Mouse (Mus musculus) CH12.LX (cell line): ENCODE data around the gene Hist2h2aa2. TPM values are rescaled to one million over a fixed set of nuclear protein-coding genes. Genes with fewer than 3 reads are reported as not detected.
"Not testable (repeated sequence)": the region's sequence is repeated elsewhere in the genome, so short reads cannot be mapped to it uniquely, and the experiment has no call there.

Experiments
- DNase-seq: peaks from one replicate; pipeline ENCODE4 v3.0.0-alpha.2; 2013; ENCODE audit errors: extremely low read depth
- H3K27ac ChIP-seq: 2 replicates; pipeline ENCODE4 v1.5.1; 2012; ENCODE audit warnings: low read depth, mild to moderate bottlenecking, control low read depth, moderate library complexity; ENCODE audit not compliant: insufficient read depth
- H3K27me3 ChIP-seq: replicated peaks from 2 replicates; pipeline ENCODE3; 2012; ENCODE audit warnings: inconsistent platforms
- H3K36me3 ChIP-seq, 2 experiments: replicated peaks in 1 of 2; 2 replicates each; pipeline versions ENCODE3 to v1.6.1; 2012; ENCODE audit warnings: inconsistent platforms in 1 of 2, low read length in 1 of 2, mild to moderate bottlenecking in 1 of 2, mixed read lengths in 1 of 2, moderate library complexity in 1 of 2; ENCODE audit not compliant: control insufficient read depth in 1 of 2, insufficient read depth in 1 of 2
- H3K4me1 ChIP-seq, 2 experiments: 2 replicates each; pipeline ENCODE4 v1.6.1; 2012; ENCODE audit warnings: inconsistent platforms in 1 of 2, moderate library complexity in 1 of 2; ENCODE audit not compliant: insufficient read depth in 2 of 2, control insufficient read depth in 1 of 2
- H3K4me2 ChIP-seq: 2 replicates; pipeline ENCODE4 v1.6.1; 2012; ENCODE audit warnings: low read depth, mild to moderate bottlenecking, control low read depth; ENCODE audit not compliant: poor library complexity, insufficient read depth, severe bottlenecking
- H3K4me3 ChIP-seq, 3 experiments: fragments of 150-350 bp in 1 of 3; sonication (generic) in 1 of 3; replicated peaks in 1 of 3; 2 replicates each; pipeline versions ENCODE3 to v1.5.1; 2011 to 2012; ENCODE audit warnings: low read depth in 2 of 3, low read length in 2 of 3, mild to moderate bottlenecking in 2 of 3, moderate library complexity in 2 of 3, control low read depth in 1 of 3, improper control_type of control experiment in 1 of 3, inconsistent platforms in 1 of 3, mixed read lengths in 1 of 3; ENCODE audit not compliant: poor library complexity in 1 of 3
- H3K79me2 ChIP-seq: replicated peaks from 2 replicates; pipeline ENCODE4 v1.6.1; 2012; ENCODE audit warnings: mild to moderate bottlenecking, moderate library complexity; ENCODE audit not compliant: control insufficient read depth, poor library complexity, insufficient read depth, severe bottlenecking; ENCODE audit errors: extremely low read depth
- H3K9ac ChIP-seq: 2 replicates; pipeline ENCODE4 v1.6.1; 2012; ENCODE audit warnings: low read depth, mild to moderate bottlenecking, control low read depth, moderate library complexity; ENCODE audit not compliant: insufficient read depth
- H3K9me3 ChIP-seq: replicated peaks from 2 replicates; pipeline ENCODE3; 2012; ENCODE audit warnings: low read length, inconsistent platforms, mixed read lengths
- CHD2 ChIP-seq: IDR thresholded peaks from 2 replicates; pipeline ENCODE4 v1.6.1; 2011; ENCODE audit warnings: low read length, improper control_type of control experiment
- CTCF ChIP-seq, 2 experiments: IDR thresholded peaks in 1 of 2; conservative IDR thresholded peaks in 1 of 2; 2 replicates each; pipeline ENCODE4 v1.5.1; 2011 to 2012; ENCODE audit warnings: low read depth in 2 of 2, low read length in 2 of 2, improper control_type of control experiment in 1 of 2, inconsistent platforms in 1 of 2, mild to moderate bottlenecking in 1 of 2, moderate library complexity in 1 of 2
- ELF1 ChIP-seq: IDR thresholded peaks from 2 replicates; pipeline ENCODE4 v1.6.1; 2014; ENCODE audit warnings: low read depth, mild to moderate bottlenecking, inconsistent platforms, low read length, improper control_type of control experiment
- KAT2A ChIP-seq: IDR thresholded peaks from 2 replicates; pipeline ENCODE4 v1.6.1; 2012; ENCODE audit warnings: low read length, improper control_type of control experiment, inconsistent platforms; ENCODE audit not compliant: insufficient replicate concordance
- MAFK ChIP-seq: IDR thresholded peaks from 2 replicates; pipeline ENCODE4 v1.6.1; 2011; ENCODE audit warnings: low read length, improper control_type of control experiment; ENCODE audit not compliant: insufficient replicate concordance
- MYC ChIP-seq: IDR thresholded peaks from 2 replicates; pipeline ENCODE4 v1.6.1; 2011; ENCODE audit warnings: low read depth, mild to moderate bottlenecking, improper control_type of control experiment, low read length
- NELFE ChIP-seq: IDR thresholded peaks from 2 replicates; pipeline ENCODE4 v1.6.1; 2011; ENCODE audit warnings: low read depth, low read length, improper control_type of control experiment
- POLR2A ChIP-seq: IDR thresholded peaks from 2 replicates; pipeline ENCODE4 v1.6.1; 2011; ENCODE audit warnings: low read depth, mild to moderate bottlenecking, improper control_type of control experiment, low read length
- RCOR1 ChIP-seq: conservative IDR thresholded peaks from 2 replicates; pipeline ENCODE4 v1.6.1; 2012; ENCODE audit warnings: low read depth, mild to moderate bottlenecking, inconsistent platforms, low read length, improper control_type of control experiment
- TCF12 ChIP-seq: IDR thresholded peaks from 2 replicates; pipeline ENCODE4 v1.6.1; 2014; ENCODE audit warnings: low read depth, mild to moderate bottlenecking, inconsistent platforms, low read length, improper control_type of control experiment
- UBTF ChIP-seq: IDR thresholded peaks from 2 replicates; pipeline ENCODE4 v1.6.1; 2012; ENCODE audit warnings: low read depth, mild to moderate bottlenecking, inconsistent platforms, low read length, improper control_type of control experiment, moderate library complexity
- USF1 ChIP-seq: IDR thresholded peaks from 2 replicates; pipeline ENCODE4 v1.6.1; 2014; ENCODE audit warnings: low read depth, mild to moderate bottlenecking, inconsistent platforms, low read length, improper control_type of control experiment
- ZC3H11A ChIP-seq: IDR thresholded peaks from 2 replicates; pipeline ENCODE4 v1.6.1; 2012; ENCODE audit warnings: low read depth, mild to moderate bottlenecking, inconsistent platforms, low read length, improper control_type of control experiment
- ZMIZ1 ChIP-seq: IDR thresholded peaks from 2 replicates; pipeline ENCODE4 v1.6.1; 2012; ENCODE audit warnings: low read depth, mild to moderate bottlenecking, inconsistent platforms, low read length, improper control_type of control experiment
- dilution Hi-C: fragments of 300-500 bp; cut with MboI; formaldehyde crosslinking; loops from 2 replicates; pipeline ENCODE4 v1.14.3; 2020; ENCODE audit warnings: low sequenced_read_pairs; ENCODE audit not compliant: extremely low pct_unique_long_range_greater_than_20kb, extremely low pct_ligation_motif_present
- in situ Hi-C: fragments of 300-500 bp; cut with MboI; formaldehyde crosslinking; loops from 3 replicates; pipeline ENCODE4 v1.14.3; 2019; ENCODE audit warnings: low sequenced_read_pairs, low pct_ligation_motif_present, low pct_unique_long_range_greater_than_20kb, mixed read lengths
- polyA plus RNA-seq: library from polyadenylated mRNA; unstranded; fragments of >175 nt; gene quantifications from 2 replicates; pipeline ENCODE4 v1.2.1, GENCODE M21; 2012; ENCODE audit warnings: low read depth; ENCODE audit not compliant: insufficient read length
- total RNA-seq, 2 experiments: library from RNA; depleted of rRNA; stranded (reverse); fragments of 300-350 nt in 1 of 2; fragments of >200 nt in 1 of 2; gene quantifications; 2 replicates each; pipeline ENCODE4 v1.2.3; 2012 to 2014

Hist2h2aa2 gene
- total and polyA plus RNA-seq, 3 experiments, result 2.7 to 5,136 TPM; not detected in 1

GRCm38 (mm10) chr3:96269511-96270474 lies 29.7 kb upstream of the Hist2h2aa2 start, which contains the start of gene Hist2h2bb (continued):
- peak; percentile 58 for TF ChIP-seq ELF1
- peak; percentile 42; the same call in 1 of the 2 replicates for TF ChIP-seq MYC
- TF ChIP-seq ZC3H11A, result no peak
- TF ChIP-seq MAFK, result peak; percentile 87
- TF ChIP-seq CHD2, result no peak; the same call in 1 of the 2 replicates
- TF ChIP-seq UBTF, result 0 out of 2 replicates have a peak, but pooled peaks have one; percentile 58
- peak; percentile 100 for TF ChIP-seq NELFE
- no peak for TF ChIP-seq USF1
- TF ChIP-seq CTCF (conservative IDR thresholded peaks at IDR 0.05 in 1 of 2, IDR thresholded peaks at IDR 0.05 in 1 of 2; ENCODE audit: low read depth in 2 of 2, low read length in 2 of 2), result no peak
- peak; percentile 96 for TF ChIP-seq TCF12
- TF ChIP-seq KAT2A, result 0 out of 2 replicates have a peak, but pooled peaks have one; percentile 46

- H3K27ac ChIP-seq, result peak overlapping the region; percentile 98
- TF ChIP-seq UBTF (peak; percentile 79; the same call in 1 of the 2 replicates), RCOR1 (0 out of 2 replicates have a peak, but pooled peaks have one; percentile 1), NELFE (peak; percentile 63), ZMIZ1 (peak; percentile 18; the same call in 1 of the 2 replicates), POLR2A (peak; percentile 82; the same call in 1 of the 2 replicates)
- peak overlapping the region; percentile 98 for H3K9ac ChIP-seq
- dilution Hi-C loops, H3K27me3 ChIP-seq, H3K36me3 ChIP-seq, H3K79me2 ChIP-seq, DNase-seq, H3K9me3 ChIP-seq, in situ Hi-C loops: not testable (repeated sequence)
- H3K4me2 ChIP-seq, result peak overlapping the region; percentile 64
- H3K4me1 ChIP-seq, result peaks cover 0 to 37% of the 10 kb centered on the region in 2 experiments; a peak in 3 of 4 replicates
- H3K4me3 ChIP-seq, result peak overlapping the region; percentile 49 to 69 (median 65)
These were observed 28.8 kb upstream of the Hist2h2aa2 start for GRCm38 (mm10) chr3:96268776-96269378.
